Mouse (Mus musculus) ES-E14 (cell line): ENCODE measurements around the gene Thap4. TPM values are rescaled to one million over a fixed set of nuclear protein-coding genes. Genes with fewer than 3 reads are reported as not detected.
A peak's percentile ranks its signal among the peaks of the same experiment; 100 is the strongest.

Experiments
- DNase-seq: peaks from one replicate; pipeline ENCODE4 v3.0.0-alpha.2; 2013; ENCODE audit warnings: low read depth, low spot score
- H3K27ac ChIP-seq: 2 replicates; pipeline ENCODE4 v1.5.1; 2012; ENCODE audit warnings: low read depth, mild to moderate bottlenecking, low read length, moderate library complexity, mixed read lengths; ENCODE audit not compliant: poor library complexity, insufficient read depth, severe bottlenecking
- H3K36me3 ChIP-seq: 2 replicates; pipeline ENCODE4 v1.6.1; 2012; ENCODE audit warnings: mild to moderate bottlenecking, low read length, moderate library complexity, mixed read lengths; ENCODE audit not compliant: control insufficient read depth, poor library complexity, insufficient read depth, severe bottlenecking
- H3K4me1 ChIP-seq, 2 experiments: fragments of 150-350 bp in 1 of 2; sonication (generic) in 1 of 2; 2 replicates each; pipeline ENCODE4 v1.6.1; 2012; ENCODE audit warnings: low read length in 2 of 2, mild to moderate bottlenecking in 1 of 2, mixed read lengths in 1 of 2; ENCODE audit not compliant: control insufficient read depth in 2 of 2, insufficient read depth in 2 of 2, poor library complexity in 1 of 2
- H3K4me3 ChIP-seq, 2 experiments: fragments of 150-350 bp in 1 of 2; sonication (generic) in 1 of 2; 2 replicates each; pipeline ENCODE4 v1.5.1; 2012; ENCODE audit warnings: low read length in 2 of 2, low read depth in 1 of 2, mild to moderate bottlenecking in 1 of 2, mixed read lengths in 1 of 2; ENCODE audit not compliant: insufficient read depth in 1 of 2, poor library complexity in 1 of 2, severe bottlenecking in 1 of 2
- H3K9ac ChIP-seq: 2 replicates; pipeline ENCODE4 v1.6.1; 2012; ENCODE audit warnings: low read depth, mild to moderate bottlenecking, low read length, mixed read lengths; ENCODE audit not compliant: poor library complexity, insufficient read depth, severe bottlenecking
- H3K9me3 ChIP-seq: fragments of 150-350 bp; sonication (generic); 2 replicates; pipeline ENCODE4 v1.6.1; 2012; ENCODE audit warnings: low read depth, mild to moderate bottlenecking, low read length; ENCODE audit not compliant: control insufficient read depth, insufficient read depth
- CHD2 ChIP-seq: IDR thresholded peaks from 2 replicates; pipeline ENCODE4 v1.6.1; 2014; ENCODE audit warnings: mild to moderate bottlenecking, low read depth, low read length, inconsistent platforms
- HCFC1 ChIP-seq: IDR thresholded peaks from 2 replicates; pipeline ENCODE4 v1.6.1; 2012; ENCODE audit warnings: low read length, inconsistent platforms, borderline replicate concordance; ENCODE audit not compliant: insufficient read depth
- MAFK ChIP-seq: IDR thresholded peaks from 2 replicates; pipeline ENCODE4 v1.6.1; 2014; ENCODE audit warnings: mild to moderate bottlenecking, low read depth, low read length, inconsistent platforms; ENCODE audit not compliant: insufficient read depth
- ZC3H11A ChIP-seq: IDR thresholded peaks from 2 replicates; pipeline ENCODE4 v1.6.1; 2012; ENCODE audit warnings: low read depth, mild to moderate bottlenecking, inconsistent platforms, low read length, borderline replicate concordance
- ZNF384 ChIP-seq: IDR thresholded peaks from 2 replicates; pipeline ENCODE4 v1.6.1; 2012; ENCODE audit warnings: low read depth, low read length, inconsistent platforms
- in situ Hi-C, 2 experiments: fragments of 600-800 bp; cut with MboI; formaldehyde crosslinking; loops; one replicate each; pipeline ENCODE4 v1.15.1; 2025; ENCODE audit warnings: low sequenced_read_pairs in 2 of 2, inconsistent platforms in 1 of 2; ENCODE audit not compliant: unreplicated experiment in 2 of 2
- total RNA-seq: library from RNA; depleted of rRNA; stranded (reverse); fragments of 300-350 nt; gene quantifications from 2 replicates; pipeline ENCODE4 v1.2.3, GENCODE M21; 2012

The Thap4 gene
- total RNA-seq, 1 experiment, result 46.2 TPM

DNA sequence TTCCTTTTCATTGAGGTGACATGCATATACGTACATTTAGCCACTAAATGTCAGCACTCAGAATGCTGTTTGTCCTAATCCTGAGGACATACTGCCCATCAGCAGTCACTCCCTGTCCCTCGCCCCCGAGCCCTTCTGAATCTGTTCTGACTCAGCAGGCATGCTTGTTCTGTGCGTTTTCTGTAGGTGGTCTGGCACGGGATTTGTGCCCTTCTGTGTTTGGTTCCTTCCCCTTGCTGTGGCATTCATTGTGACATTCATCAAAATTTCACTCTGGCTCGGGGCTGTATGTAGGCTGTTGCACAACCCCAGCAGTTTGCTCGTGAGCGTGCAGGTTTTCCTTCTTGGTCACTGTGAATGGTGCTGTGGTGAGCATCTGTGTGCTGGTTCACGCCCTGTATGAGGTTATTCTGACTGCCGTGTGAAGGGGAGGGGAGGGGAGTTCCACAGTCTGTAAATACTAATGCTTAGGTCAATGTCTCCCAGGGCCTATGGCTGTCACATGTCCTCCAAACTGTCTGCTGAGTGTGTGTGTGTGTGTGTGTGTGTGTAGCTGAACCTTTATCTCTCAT is 62.8 kb downstream of the Thap4 start:
- Histone ChIP-seq H3K27ac (no peak overlapping the region), H3K4me3 (no peak overlapping the region), H3K9me3 (no peaks in the 10 kb centered on the region), H3K36me3 (peaks cover 19% of the 10 kb centered on the region), H3K4me1 (peaks cover 0 to 6% of the 10 kb centered on the region in 2 experiments; a peak in 1 of 4 replicates), H3K9ac (no peak overlapping the region)
- no peak for DNase-seq
- in situ Hi-C loops, result no loop called here
- TF ChIP-seq HCFC1 (no peak), MAFK (no peak), ZNF384 (no peak), CHD2 (no peak), ZC3H11A (no peak)

GRCm38 (mm10) chr1:93691106-93691505 is 63.6 kb downstream of the Thap4 start:
- H3K4me3 ChIP-seq, result no peak overlapping the region
- no peak for DNase-seq
- no peaks in the 10 kb centered on the region for H3K9me3 ChIP-seq
- in situ Hi-C loops, result no loop called here
- no peak overlapping the region for H3K27ac ChIP-seq
- peaks cover 19% of the 10 kb centered on the region for H3K36me3 ChIP-seq
- no peak overlapping the region for H3K9ac ChIP-seq
- H3K4me1 ChIP-seq, result peaks cover 0 to 7% of the 10 kb centered on the region in 2 experiments; a peak in 1 of 4 replicates
- TF ChIP-seq ZC3H11A (no peak), MAFK (no peak)

DNA sequence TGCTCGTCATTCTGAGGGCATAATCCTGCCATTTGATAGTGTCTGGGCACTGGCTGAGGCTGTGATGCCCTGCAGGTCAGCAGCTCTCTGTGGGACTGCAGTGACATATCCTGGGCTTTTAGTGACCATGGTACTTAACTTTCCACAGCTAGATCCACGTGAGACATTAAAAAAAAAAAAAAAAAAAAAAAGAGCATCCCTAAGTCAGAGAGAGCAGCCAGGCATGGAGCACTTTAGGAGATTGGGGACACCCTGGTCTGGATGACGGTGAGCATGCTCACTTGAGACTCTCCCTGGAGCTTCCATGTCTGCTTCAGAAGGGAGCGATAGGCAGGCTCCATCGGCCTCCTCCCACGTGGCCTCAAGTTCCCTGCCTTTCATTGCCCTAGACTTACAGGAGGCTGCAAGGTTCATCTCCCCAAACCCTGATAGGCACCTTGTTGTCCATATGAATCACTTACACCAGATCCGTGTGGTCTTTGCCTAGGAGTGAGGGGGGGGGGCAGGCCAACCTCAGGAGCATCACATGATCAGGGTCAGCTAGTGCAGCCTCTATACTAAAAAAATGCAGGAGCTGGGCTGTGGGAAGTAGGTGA is 64.7 kb downstream of the Thap4 start:
- no peak for DNase-seq
- no peaks in the 10 kb centered on the region for H3K9me3 ChIP-seq
- H3K4me1 ChIP-seq, result peaks cover 0 to 7% of the 10 kb centered on the region in 2 experiments; a peak in 1 of 4 replicates
- H3K27ac ChIP-seq, result no peak overlapping the region
- TF ChIP-seq CHD2 (no peak), ZNF384 (peak; percentile 63), ZC3H11A (no peak), MAFK (no peak), HCFC1 (no peak)
- in situ Hi-C loops, result no loop called here
- no peak overlapping the region for H3K4me3 ChIP-seq
- peaks cover 17% of the 10 kb centered on the region for H3K36me3 ChIP-seq
- no peak overlapping the region for H3K9ac ChIP-seq

GRCm38 (mm10) chr1:93688154-93688553 is 66.5 kb downstream of the Thap4 start:
- H3K9ac ChIP-seq, result no peak overlapping the region
- peaks cover 8% of the 10 kb centered on the region; the same call in 1 of the 2 replicates for H3K36me3 ChIP-seq
- H3K9me3 ChIP-seq, result no peaks in the 10 kb centered on the region
- TF ChIP-seq MAFK (no peak), HCFC1 (no peak), ZNF384 (no peak), CHD2 (no peak), ZC3H11A (no peak)
- no peak overlapping the region for H3K27ac ChIP-seq
- 0 out of 4 replicates have a peak, but pooled peaks cover 0 to 4% of the 10 kb centered on the region in 2 experiments for H3K4me1 ChIP-seq
- no peak overlapping the region for H3K4me3 ChIP-seq
- no peak for DNase-seq
- in situ Hi-C loops, result no loop called here

DNA sequence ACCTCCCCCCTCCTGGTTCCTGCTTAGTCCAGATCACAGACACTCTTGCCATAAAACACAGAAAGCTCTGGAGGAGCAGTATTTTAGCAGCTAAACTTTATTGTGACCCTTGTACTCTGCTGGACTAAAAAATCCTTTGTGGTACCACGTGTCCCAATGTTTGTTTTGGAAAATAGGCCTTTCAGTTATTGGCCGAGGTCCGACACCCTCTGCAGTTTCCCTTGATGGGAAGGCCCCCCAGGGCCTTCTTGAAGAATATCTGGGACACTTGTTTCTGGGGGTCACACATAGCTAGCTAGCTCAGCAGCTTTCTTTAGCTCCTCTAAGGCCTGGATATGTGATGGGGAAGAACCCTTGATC is 67.7 kb downstream of the Thap4 start:
- TF ChIP-seq CHD2 (no peak), ZNF384 (no peak), HCFC1 (no peak), MAFK (no peak)
- in situ Hi-C loops, result no loop called here
- Histone ChIP-seq H3K9ac (no peak overlapping the region), H3K4me1 (0 out of 4 replicates have a peak, but pooled peaks cover 0 to 4% of the 10 kb centered on the region in 2 experiments), H3K27ac (no peak overlapping the region), H3K9me3 (no peaks in the 10 kb centered on the region), H3K36me3 (peaks cover 8% of the 10 kb centered on the region; the same call in 1 of the 2 replicates), H3K4me3 (peak overlapping the region; percentile 63 to 81; a peak in 2 of 4 replicates)
- DNase-seq, result no peak
